Mouse (Mus musculus) kidney, adult 2 months (tissue): ENCODE measurements around the gene Cyp46a1.

Source experiments
- CTCF ChIP-seq: fragments of 200-500 bp; conservative IDR thresholded peaks from 2 replicates; pipeline ENCODE4 v1.5.1; 2011; ENCODE audit warnings: low read depth, mild to moderate bottlenecking, control low read depth, low read length, moderate library complexity, mixed read lengths; ENCODE audit not compliant: insufficient read depth, insufficient read length
- POLR2A ChIP-seq: fragments of 200-500 bp; IDR thresholded peaks from one replicate; pipeline ENCODE4 v1.6.1; 2011; ENCODE audit warnings: low read depth, low read length, control low read depth

DNA sequence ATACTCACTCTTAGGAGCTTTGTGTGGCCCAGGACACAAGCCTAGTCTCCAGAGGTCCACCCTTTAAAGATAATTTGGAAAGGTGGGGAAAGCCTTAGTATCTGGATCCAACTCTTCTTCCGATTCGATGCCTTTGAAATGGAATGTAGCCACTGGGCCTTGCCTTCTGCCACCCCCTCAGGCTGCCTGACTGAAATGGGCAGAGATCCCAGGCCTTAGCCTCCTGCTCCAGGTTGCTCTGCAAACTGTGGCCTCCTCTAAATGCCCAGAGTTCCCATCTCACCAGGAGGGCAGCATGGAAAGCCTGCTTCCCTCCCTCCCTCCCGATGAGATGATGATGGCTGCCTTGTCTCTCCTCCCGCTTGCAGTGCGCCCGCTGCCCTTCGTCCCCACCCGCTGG is 47.2 kb upstream of the Cyp46a1 start:
- TF ChIP-seq POLR2A, result no peak
- no peak for TF ChIP-seq CTCF
